Mouse (Mus musculus) layer of hippocampus, postnatal 14 days (tissue): ENCODE measurements around the gene Fntb. TPM values are rescaled to one million over a fixed set of nuclear protein-coding genes. Genes with fewer than 3 reads are reported as not detected.

ENCODE experiments used
- DNase-seq, 2 experiments: peaks; one replicate each; pipeline ENCODE4 v3.0.0; 2021 to 2022; ENCODE audit warnings: low spot score in 2 of 2, mixed read lengths in 1 of 2
- total RNA-seq, 2 experiments: library from RNA; stranded (reverse); gene quantifications; 2 replicates each; pipeline ENCODE4 v1.2.3; 2021

The Fntb gene
- total RNA-seq, 2 experiments from 2014 or later, result 23.9 to 26.8 TPM

DNA sequence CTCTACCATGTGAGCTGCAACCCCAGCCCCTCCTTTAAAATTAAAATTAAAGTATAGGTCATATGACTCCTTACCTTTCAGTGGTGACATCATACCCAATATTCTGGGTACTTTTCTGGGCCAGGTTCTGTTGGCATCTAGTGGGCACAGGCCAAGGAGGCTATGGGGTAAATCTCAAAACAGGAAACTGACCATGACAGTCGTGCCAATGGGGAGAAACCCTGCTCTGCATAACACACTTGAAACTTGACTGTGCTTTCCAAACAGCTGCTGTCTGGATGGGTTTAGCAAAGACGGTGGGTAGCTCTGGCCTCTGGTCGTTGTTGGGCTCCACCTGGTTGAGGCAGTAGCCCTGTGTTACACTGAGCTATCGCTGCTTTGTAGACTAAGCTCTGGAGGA lies 114.7 kb downstream of the Fntb start:
- no peak for DNase-seq

DNA sequence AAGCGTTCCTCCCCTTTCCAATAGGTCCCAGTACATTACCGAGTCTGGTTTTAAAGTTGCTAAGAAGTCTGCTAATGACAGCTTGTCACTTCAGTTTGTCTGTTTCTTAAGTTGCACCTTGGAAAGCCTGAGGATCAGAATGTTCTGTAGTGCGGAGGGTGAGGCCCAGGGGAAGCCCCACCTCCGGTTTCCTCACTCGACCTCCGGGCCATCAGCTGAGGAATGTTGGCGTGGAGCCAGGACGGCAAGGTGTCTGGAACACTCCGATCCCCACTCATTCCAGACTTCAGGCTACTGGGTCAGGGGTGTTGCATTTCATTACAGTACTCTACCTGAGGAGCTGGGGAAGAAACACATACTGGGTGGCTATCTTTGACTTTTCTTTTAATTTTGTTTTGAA lies 118.4 kb downstream of the Fntb start:
- no peak for DNase-seq

DNA sequence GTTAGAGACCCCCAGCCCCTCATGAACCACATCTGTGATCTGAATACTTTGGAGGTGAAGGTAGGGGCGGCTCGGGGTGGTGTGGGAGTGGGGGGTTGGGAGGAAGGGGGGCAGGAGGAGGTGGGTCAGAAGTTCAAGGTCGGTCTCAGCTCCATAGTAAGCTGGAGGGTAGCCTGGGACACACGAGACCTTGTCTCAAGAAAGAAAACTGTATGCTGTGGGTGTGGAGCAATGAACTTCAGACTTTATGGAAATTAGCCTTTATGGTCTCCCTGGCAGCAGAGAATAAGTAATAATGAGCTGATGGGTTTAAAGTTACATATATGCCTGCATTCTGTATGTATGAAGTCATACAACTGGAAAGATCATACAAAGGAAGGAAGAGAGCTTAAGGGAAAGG lies 119.7 kb downstream of the Fntb start:
- no peak for DNase-seq

DNA sequence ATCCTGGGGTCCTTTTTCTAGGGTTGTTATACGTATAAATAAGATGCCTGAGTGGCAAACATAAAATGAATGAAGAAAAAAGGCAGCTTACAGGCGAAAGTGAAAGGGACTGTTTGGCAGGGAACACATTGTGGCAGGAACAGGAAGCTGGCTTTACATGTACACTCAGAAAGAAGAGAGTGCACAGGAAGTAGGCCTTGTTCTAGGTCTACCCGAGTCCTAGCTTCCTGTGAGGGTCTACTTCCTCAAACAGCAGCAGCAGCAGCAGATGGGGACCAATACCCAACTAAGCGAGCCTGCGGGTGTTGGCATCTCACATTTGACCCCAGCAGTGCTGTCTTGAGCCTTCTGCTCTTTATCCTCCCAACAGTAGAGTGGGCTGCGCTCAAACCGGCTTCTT lies 121.4 kb downstream of the Fntb start:
- no peak for DNase-seq

DNA sequence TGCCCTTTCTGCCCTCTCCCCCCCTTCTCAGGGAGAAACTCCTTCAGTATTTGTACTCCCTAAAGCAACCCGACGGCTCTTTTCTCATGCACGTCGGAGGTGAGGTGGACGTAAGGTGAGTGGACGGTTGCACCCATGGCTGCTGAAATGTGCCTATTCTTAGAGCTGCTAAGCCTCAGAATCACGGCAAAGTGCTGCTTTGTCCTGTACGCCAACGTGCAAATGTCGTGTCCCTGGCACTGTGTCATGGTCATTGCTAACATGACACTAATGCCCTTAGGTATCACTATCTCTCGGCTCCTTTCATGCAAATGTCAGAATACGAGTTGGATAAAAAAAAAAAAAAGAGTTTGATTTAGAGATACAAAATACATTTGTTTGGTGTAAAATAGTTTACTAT lies 122.6 kb downstream of the Fntb start:
- DNase-seq, result no peak

DNA sequence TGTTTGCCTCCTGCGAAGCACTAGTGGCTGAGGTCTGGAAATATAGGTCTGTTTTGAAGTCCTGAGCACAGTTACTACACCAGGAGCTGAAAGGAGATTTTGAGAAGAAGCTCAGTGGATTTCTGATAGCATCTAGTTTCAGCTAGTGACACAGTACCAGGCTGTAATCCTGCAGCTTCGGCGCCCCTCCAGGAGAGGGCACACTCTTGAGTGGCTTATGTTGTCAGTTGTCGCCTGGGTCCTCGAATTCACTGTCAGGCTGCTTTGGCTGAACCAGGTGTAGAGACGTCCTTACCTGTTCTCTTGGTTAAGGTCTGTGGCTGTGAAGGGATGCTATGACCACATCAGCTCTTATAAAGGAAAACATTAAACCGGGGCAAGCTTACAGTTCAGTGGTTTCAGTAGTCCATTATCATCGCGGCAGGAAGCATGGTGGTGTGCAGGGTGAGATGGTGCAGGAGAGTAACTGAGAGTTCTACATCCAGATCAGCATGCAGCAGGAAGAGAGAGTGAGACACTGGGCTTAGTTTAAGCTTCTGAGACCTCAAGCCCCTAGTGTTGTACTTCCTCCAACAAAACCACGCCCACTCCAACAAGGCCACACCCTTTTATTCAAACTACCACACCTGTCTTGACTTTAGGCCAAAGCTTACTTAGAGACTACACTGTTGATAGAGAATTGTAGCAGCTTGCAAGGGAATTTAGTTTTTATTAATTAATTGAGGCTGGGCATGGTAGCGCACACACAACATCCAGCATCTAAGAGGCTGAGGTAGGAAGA lies 124.2 kb downstream of the Fntb start:
- no peak for DNase-seq

DNA sequence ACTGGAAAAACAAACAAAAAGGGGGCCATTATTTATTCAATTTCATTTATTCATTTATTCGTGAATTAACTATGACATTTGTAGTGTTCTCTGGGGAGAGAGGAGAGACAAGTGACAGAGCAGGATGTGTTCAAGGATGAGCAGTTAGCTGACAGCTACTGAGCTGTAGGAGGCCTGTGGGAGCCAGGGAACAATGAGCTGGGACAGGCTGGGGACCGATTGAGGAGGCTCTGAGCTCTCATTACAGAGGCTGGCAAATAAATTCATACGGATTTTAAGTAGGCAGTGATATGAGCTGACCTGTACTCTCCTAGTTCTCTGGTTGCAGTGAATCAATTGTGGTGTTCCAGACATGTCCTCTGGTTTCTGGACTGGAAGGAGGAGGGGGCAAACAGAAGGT lies 125.8 kb downstream of the Fntb start:
- DNase-seq, result no peak

DNA sequence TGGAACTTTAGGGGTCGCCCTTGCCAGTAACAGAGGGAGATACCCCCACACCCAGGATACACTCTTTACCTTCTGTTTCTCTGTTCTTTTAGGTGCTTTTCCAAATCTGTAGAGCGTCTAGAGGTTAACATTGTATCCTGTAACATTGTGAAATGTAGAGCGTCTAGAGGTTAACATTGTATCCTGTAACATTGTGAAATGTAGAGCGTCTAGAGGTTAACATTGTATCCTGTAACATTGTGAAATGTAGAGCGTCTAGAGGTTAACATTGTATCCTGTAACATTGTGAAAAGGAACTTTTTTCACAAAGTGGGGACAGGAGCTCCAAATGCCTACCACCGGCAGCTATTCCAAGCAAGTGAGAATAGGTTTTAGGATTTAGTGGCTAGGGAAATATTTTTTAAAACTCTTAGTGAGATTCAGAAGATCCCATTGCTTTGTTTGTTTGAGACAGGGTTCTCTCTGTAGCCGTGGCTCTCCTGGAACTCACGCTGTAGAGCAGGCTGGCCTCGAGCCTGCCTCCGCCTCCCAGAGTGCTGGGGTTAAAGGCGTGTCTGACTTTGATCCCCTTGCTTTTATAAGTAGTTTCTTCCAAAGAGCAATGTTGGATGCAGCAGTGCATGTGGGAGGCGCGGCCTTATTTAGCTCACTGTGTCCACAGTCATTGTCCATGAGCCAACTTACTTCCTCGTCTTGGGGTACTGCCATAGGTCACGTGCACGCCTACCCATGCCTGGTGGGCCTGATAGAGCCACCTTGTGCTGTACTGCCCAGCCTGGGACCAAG lies 127.7 kb downstream of the Fntb start:
- DNase-seq, result no peak

DNA sequence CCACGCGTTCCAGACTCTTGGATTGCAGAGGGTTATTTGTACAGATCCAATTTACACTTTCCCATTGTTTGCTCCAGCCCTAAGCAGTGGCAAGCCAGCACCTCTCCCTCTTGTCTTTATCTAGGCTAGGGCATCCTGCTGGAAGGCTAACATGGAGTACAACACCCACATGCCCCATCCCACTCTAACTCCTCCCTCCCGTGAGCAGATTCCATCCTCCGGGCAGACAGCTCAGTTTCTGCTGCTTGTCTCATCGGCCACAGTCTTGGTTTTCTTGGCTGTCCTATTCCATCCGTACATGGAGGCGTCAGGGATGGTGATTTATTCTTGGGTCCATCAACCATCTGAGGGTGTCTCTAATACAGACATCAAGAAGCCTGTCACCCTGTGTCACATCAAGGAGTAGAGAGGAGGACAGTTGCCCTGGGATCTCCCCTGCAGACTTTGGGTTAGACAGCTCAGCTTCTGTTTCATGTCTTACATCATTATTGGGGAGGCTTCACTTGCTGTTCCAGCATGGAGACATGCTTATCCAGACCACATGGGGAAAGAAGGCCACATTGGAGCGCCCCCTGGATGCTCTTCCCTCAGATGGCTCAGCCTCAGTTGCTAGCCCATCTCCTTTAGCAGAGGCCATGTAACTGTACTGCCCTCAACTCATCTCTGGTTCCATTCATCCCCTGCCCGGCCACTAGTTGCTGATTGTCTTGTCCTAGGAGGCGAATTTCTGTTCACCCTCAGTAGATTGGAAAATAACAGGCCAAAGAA lies 129.6 kb downstream of the Fntb start:
- no peak for DNase-seq

DNA sequence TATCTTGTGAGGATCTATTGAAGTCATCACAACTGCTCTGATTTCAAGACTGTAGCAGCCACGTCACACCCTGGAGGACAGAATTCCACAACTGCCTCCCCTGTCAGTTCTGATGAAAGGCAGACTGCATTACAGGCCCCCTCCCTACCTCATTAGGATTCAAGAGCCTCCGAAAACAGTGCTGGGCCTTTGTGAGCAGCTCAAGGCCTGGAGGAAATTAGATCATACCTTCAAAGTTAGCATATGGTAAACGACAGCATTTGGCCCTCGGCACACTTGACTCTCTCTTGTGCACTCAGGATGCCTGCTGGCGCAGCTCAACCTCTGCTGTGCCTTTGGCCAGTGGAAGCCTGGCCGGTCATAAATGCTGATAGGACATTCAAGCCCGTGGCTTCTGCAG lies 130.4 kb downstream of the Fntb start:
- no peak for DNase-seq

DNA sequence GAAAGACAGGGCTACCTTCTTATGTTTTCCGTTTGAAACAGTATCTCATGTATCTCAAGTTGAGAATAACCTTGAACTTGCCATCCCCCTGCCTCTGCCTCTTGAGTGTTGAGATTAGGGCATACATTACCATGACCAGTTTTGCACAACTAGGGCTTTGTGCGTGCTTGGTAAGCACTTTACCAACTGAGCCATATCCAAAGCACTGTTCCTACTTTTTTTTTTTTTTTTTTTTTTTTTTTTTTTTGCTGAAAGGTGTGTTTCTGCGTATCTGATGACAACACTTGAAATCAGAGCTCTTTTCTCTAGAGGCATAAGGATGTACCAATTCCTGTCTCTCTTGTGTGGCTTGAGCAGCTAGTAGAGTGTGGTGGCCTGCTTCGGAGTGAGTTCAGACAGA lies 131.2 kb downstream of the Fntb start:
- no peak for DNase-seq

DNA sequence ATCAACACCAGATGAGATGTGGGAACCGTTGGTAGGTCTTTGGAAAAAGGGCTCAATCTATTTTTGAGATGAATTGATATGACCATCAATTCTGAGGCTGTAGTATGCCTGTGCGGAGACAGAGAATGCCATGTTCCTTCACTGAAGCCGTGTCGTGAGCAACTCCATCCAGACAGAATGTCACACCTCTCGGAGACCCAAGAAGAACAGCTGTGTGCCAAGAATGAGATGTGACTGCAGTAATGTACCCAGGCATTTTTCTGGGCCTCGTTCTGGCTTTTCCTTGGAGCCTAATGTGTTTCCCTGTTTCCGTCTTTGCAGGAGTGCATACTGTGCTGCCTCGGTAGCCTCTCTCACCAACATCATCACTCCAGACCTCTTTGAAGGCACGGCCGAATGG lies 131.6 kb downstream of the Fntb start:
- no peak for DNase-seq

DNA sequence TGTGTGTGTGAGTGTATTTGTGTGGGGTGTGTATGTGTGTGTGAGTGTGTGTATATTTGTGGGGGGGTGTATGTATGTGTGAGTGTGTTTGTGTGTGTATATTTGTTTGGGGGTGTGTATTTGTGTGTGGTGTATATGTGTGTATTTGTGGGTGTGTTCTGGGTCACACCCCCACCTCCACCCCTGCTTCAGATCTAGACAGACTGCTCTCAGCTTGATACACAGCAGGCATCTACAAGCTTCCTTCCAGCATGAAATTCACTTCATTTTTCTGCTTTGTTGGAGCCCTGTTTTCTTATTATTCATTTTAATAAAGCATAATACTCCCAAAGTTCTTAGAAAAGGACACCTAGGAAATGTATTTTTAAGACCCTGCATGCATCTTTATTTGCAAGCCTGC lies 132.8 kb downstream of the Fntb start:
- DNase-seq, result no peak

DNA sequence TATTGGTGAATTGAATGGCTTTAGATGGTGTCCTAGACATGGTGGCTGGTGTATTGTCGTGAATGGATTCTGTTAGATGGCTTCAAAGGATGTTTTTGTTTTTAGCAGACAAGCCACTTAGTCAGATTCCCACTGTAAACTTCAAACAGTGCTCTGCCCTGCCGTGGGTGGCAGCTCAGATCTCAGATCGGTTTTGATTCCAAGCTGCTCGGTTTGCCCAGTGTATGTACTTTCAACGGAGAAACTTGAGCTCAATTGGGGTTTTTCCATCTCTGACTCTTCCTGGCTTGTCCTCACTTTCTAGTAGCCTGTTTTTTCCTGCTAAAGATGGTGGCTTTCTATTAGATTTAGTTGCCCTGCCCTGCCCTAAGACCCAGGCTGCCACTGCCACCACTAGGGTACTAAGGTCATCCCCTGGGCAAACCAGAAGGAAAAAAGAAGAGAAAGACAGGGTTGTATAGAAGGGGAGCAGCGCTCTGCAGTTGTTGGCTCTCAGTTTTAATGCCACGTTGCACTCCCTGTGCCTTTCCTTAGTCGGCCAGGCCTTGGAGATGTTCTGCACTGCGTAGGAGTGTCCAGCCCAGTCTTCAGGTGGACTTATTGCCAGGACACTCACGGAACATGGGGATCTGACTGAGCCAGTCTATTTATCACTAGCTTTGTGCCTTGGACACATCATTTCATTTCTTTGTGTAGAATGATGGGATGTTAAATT lies 134.0 kb downstream of the Fntb start:
- no peak for DNase-seq

DNA sequence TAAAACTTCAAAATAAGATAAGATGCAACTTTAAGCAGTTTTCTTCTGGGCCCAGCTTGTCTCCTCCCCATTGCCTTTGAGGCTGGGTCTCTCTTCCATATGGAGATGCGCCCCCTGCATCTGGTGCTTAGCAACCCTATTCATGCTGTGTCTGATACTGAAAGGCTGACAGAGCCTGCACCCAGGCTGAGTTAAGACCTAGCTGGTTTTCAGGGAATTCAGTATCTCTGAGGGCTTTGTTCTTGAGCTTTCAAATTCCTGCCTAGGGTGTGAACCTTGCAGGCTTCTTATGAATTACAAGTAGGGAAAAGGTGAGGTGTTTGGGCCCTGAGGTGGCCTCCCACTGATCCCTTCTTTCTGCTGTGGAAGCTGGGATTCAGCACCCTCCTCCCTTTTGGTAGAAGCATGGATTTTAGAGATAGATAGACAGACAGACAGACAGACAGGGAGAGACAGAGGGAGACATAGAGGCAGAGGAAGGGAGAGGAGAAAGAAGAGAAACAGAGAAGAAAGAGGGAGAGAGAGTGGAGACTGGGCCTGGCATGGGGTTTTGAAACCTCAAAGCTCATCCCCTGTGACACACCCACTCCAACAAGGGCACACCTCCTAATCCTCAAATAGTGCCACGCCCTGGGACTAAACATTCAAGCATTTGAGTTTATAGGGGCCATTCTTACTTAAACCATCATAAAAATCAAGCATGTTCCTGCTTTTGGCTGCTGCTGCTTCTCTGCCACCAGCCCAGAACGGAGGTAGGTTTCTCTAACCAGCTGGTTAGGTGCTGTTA lies 136.3 kb downstream of the Fntb start:
- no peak for DNase-seq

DNA sequence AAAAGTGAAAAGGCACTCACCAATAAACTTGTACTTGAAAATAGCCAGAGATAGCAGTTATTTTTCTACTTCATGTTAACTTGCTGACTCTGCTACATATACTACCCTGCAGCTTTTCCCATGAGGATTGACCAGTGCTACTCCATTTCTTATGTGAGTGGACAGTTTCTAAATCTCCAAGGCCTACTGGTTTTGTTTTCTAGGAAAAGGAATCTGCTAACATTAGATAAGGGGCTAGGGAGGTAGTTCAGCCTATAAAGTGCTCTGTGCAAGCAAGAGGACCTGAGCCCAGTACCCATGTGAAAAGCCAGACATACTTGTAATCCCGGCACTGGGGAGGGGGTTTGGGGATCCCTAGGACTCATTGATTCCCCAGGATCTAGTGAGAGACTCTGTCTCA lies 140.9 kb downstream of the Fntb start:
- no peak for DNase-seq

DNA sequence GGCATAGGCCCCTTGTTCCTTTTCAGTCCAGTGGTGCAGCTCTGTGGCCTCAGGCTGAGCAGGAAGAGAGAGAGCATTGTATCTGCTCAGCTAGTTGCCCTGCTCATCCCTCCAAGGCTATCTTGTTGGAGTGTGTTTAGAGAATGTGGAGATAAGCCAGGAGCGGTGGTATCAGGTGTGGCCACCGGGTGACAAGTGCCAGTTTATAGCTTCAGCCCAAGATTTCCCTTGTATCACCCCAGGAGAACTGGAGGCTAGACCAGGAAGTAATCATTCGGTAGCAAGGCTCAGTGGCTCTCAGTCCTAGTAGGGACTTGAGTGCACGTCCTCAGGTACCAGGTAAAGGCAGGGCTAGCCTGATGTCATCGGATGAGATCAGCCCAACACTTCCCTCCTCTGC lies 143.8 kb downstream of the Fntb start:
- no peak for DNase-seq

DNA sequence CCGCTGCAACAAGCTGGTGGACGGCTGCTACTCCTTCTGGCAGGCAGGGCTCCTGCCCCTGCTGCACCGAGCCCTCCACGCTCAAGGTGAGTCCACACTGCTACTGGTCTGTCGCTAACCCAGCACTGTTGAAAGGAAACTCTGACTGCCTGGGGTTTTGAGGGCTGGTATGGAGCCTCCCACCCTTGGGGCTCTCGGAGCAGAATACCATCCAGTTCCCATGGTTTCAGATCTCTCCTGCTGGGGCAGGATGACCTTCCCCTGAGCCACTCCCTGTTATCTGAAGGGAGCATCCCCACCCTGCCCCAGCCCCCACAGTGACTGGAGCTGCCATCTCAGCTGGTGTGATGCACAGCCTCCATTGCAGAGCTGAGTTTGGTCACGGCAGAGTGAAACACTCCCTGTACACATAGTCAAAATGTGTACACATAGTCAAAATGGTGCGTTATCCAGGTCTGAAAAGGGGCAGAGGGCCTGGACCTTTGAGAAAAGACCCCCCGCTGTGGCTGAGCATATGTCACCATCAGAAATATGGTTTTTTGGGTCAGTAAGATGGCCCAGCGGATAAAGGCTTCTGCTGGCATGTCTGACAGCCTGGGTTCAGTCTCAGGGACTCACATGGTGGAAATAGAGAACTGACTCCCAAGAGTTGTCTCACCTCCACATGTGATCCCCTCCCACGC lies 145.0 kb downstream of the Fntb start:
- DNase-seq, result no peak

DNA sequence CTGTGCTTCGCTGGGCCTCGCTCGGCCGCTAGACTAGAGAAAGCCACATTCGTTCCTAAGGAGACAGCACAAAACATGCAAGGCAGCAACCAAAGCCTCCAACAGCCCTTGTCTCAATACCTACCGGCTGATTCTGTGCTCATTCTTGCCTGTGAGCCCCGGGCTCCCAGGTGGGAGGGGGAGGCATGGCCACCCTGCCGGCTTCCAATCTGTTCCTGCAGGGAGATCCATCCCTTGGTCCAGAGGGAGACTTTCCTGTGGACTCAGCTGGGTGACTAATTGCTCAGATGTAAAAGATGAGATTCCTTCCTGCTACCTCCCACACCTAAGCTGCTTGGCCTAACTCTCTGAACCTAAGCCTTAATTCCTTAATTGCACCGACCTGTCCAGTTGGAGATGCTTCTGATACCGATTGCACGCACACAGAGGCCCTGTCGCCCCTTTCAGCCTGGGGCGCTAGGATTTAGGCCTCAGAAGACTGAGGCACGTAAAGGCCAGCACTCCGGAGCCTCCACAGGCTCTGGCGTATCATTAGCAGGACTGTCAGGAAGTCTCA lies 145.9 kb downstream of the Fntb start:
- DNase-seq, result peak in 1 of 2 experiments; percentile 9

DNA sequence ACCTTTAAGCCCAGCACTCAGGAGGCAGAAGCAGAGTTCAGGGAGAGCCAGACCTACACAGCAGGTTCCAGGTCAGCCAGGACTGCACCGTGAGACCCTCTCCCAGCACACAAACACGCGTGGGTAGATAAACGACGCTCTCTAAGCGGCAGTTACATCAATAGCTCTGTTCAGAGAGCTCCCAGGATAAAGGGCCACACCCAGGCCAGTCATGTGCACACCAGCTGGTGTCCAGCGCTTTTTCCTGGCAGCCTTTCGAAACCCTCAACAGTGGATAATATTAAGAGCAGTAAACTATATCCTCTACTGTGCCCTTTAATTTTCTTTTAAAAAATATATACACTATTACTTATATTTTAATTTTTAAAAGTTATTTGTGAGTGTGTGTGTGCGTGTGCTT lies 146.8 kb downstream of the Fntb start:
- no peak for DNase-seq
